ENCODE assay signal across 19 mouse cellular contexts in genomic region chr11:94444829-94445228, GRCm38 (mm10). TPM values are rescaled to one million over a fixed set of nuclear protein-coding genes. Genes with fewer than 3 reads are reported as not detected.
DNase-seq lines count a peak whose midpoint lies in the region; ATAC-seq and TF ChIP-seq lines count a peak whose summit lies in the region.
"Had no signal": no experiment of that assay in that cellular context is flagged by ENCODE, and none has a peak within 500 bp of the region (broad histone marks: within the 10 kb centered on the region; RNA-seq: fewer than 3 reads in every experiment).

No protein-coding gene starts in this region.

- no peaks in the 10 kb centered on the region for H3K9me3 ChIP-seq in hindbrain, embryonic 11.5 days (ENCODE audit: control insufficient read depth, low read length)
- no peaks in the 10 kb centered on the region for H3K9me3 ChIP-seq in hindbrain, postnatal 0 days (ENCODE audit: low read length)
- H3K9me3 ChIP-seq in forebrain, embryonic 14.5 days (replicated peaks; ENCODE audit: control insufficient read depth, low read length), result no peaks in the 10 kb centered on the region
- H3K9me3 ChIP-seq: forebrain, embryonic 15.5 days; heart, embryonic 12.5 days; stomach, embryonic 15.5 days had no signal

- no peaks in the 10 kb centered on the region for H3K36me3 ChIP-seq in hindbrain, embryonic 11.5 days (ENCODE audit: control insufficient read depth, insufficient read depth, low read length)
- H3K36me3 ChIP-seq in hindbrain, postnatal 0 days (ENCODE audit: insufficient read depth, low read length), result no peaks in the 10 kb centered on the region; the same call in 1 of the 2 replicates
- H3K36me3 ChIP-seq in kidney, adult 2 months (ENCODE audit: control insufficient read depth, insufficient read depth, low read length), result no peaks in the 10 kb centered on the region
- H3K36me3 ChIP-seq in forebrain, embryonic 14.5 days (ENCODE audit: control insufficient read depth, insufficient read depth, low read length), result 0 out of 2 replicates have a peak, but pooled peaks cover 12% of the 10 kb centered on the region
- H3K36me3 ChIP-seq: forebrain, embryonic 15.5 days; heart, embryonic 12.5 days; stomach, embryonic 15.5 days had no signal

- TF ChIP-seq CTCF in hindbrain, postnatal 0 days (IDR thresholded peaks at IDR 0.05; ENCODE audit: low read depth), result no peak
- TF ChIP-seq CTCF in kidney, adult 2 months (conservative IDR thresholded peaks at IDR 0.05; ENCODE audit: insufficient read depth, insufficient read length, low read depth, low read length), result no peak

- H3K4me1 ChIP-seq in hindbrain, embryonic 11.5 days (replicated peaks; ENCODE audit: control insufficient read depth, insufficient read depth, low read length), result peaks cover 20% of the 10 kb centered on the region
- H3K4me1 ChIP-seq in hindbrain, postnatal 0 days (ENCODE audit: insufficient read depth, low read length), result peaks cover 29% of the 10 kb centered on the region; the same call in 1 of the 2 replicates
- peaks cover 2% of the 10 kb centered on the region; the same call in 1 of the 2 replicates for H3K4me1 ChIP-seq in kidney, adult 2 months (ENCODE audit: control insufficient read depth, insufficient read depth, low read length)
- H3K4me1 ChIP-seq in forebrain, embryonic 14.5 days (ENCODE audit: control insufficient read depth, insufficient read depth, low read length), result peaks cover 24% of the 10 kb centered on the region
- H3K4me1 ChIP-seq: stomach, embryonic 15.5 days had no signal

- no peaks in the 10 kb centered on the region for H3K27me3 ChIP-seq in hindbrain, embryonic 11.5 days (ENCODE audit: control insufficient read depth, insufficient read depth, low read length)
- H3K27me3 ChIP-seq in hindbrain, postnatal 0 days (ENCODE audit: insufficient read depth, low read length), result no peaks in the 10 kb centered on the region
- H3K27me3 ChIP-seq in kidney, adult 2 months (replicated peaks; ENCODE audit: control insufficient read depth, insufficient read depth, low read length), result no peaks in the 10 kb centered on the region
- H3K27me3 ChIP-seq in forebrain, embryonic 14.5 days (replicated peaks; ENCODE audit: control insufficient read depth, insufficient read depth, low read length), result no peaks in the 10 kb centered on the region
- H3K27me3 ChIP-seq: forebrain, embryonic 15.5 days; stomach, embryonic 15.5 days had no signal

- no peak for TF ChIP-seq POLR2A in kidney, adult 2 months (IDR thresholded peaks at IDR 0.05; ENCODE audit: low read depth, low read length)

- 58% methylated on average over 5 of the region's 5 CpGs for WGBS in hindbrain, embryonic 11.5 days
- WGBS in hindbrain, postnatal 0 days, result 39% methylated on average over 5 of the region's 5 CpGs
- 47% methylated on average over 5 of the region's 5 CpGs for WGBS in kidney, adult 2 months
- WGBS in forebrain, embryonic 14.5 days, result 57% methylated on average over 5 of the region's 5 CpGs

- H3K27ac ChIP-seq in hindbrain, embryonic 11.5 days (ENCODE audit: low read depth, low read length), result 0 out of 2 replicates have a peak overlapping the region, but pooled peaks have one; percentile 56
- H3K27ac ChIP-seq in hindbrain, postnatal 0 days, result no peak overlapping the region
- no peak overlapping the region for H3K27ac ChIP-seq in kidney, adult 2 months (ENCODE audit: insufficient read depth, low read depth, low read length)
- H3K27ac ChIP-seq in forebrain, embryonic 14.5 days (ENCODE audit: low read depth, low read length), result no peak overlapping the region
- H3K27ac ChIP-seq: forebrain, embryonic 15.5 days; stomach, embryonic 15.5 days had no signal

- no peak overlapping the region for H3K4me2 ChIP-seq in hindbrain, embryonic 11.5 days (replicated peaks; ENCODE audit: low read depth, low read length)
- no peak overlapping the region for H3K4me2 ChIP-seq in hindbrain, postnatal 0 days (ENCODE audit: low read depth, low read length)
- H3K4me2 ChIP-seq in forebrain, embryonic 14.5 days (ENCODE audit: low read length), result no peak overlapping the region
- H3K4me2 ChIP-seq: forebrain, embryonic 15.5 days; heart, embryonic 12.5 days; stomach, embryonic 15.5 days had no signal

- H3K9ac ChIP-seq in hindbrain, embryonic 11.5 days (ENCODE audit: low read depth, low read length), result no peak overlapping the region
- no peak overlapping the region for H3K9ac ChIP-seq in hindbrain, postnatal 0 days (replicated peaks; ENCODE audit: low read length)
- H3K9ac ChIP-seq in forebrain, embryonic 14.5 days (ENCODE audit: low read length), result no peak overlapping the region
- H3K9ac ChIP-seq: forebrain, embryonic 15.5 days; heart, embryonic 12.5 days; stomach, embryonic 15.5 days had no signal

- ATAC-seq in hindbrain, embryonic 11.5 days (ENCODE audit: low FRiP score), result no peak
- ATAC-seq in hindbrain, postnatal 0 days, result no peak
- ATAC-seq in forebrain, embryonic 14.5 days, result no peak
- ATAC-seq: forebrain, embryonic 15.5 days had no signal

- no peak overlapping the region for H3K4me3 ChIP-seq in hindbrain, embryonic 11.5 days (ENCODE audit: low read depth, low read length)
- no peak overlapping the region for H3K4me3 ChIP-seq in hindbrain, postnatal 0 days (ENCODE audit: low read length)
- no peak overlapping the region for H3K4me3 ChIP-seq in kidney, adult 2 months (ENCODE audit: insufficient read depth, low read depth, low read length)
- no peak overlapping the region for H3K4me3 ChIP-seq in forebrain, embryonic 14.5 days (ENCODE audit: low read depth, low read length)
- H3K4me3 ChIP-seq: erythroblast, embryonic 14.5 days; forebrain, embryonic 15.5 days; heart, embryonic 12.5 days; stomach, embryonic 15.5 days had no signal

- DNase-seq in hindbrain, embryonic 11.5 days (ENCODE audit: low spot score), result no peak
- DNase-seq in hindbrain, postnatal 0 days (ENCODE audit: low spot score), result no peak
- peak; percentile 21 for DNase-seq in adipocyte (ENCODE audit: low spot score)
- peak; percentile 63 for DNase-seq in kidney, adult 2 months
- peak; percentile 48 for DNase-seq in kidney, postnatal 14 days
- DNase-seq in spleen, adult 18-20 months, result no peak
- DNase-seq in Muller cell, postnatal 12 days (ENCODE audit: inconsistent ontology term), result no peak
- DNase-seq in forebrain, embryonic 14.5 days (ENCODE audit: low spot score), result no peak
- DNase-seq: embryo, embryonic 11 days; heart, postnatal 36 days; lung, adult 18-20 months; thymus, adult 2 months had no signal

RNA-seq across cellular contexts. Expression of gene Cacna1g, which starts 29.2 kb away (rescaled TPM):
- 10.9 and 19.3 TPM in 2 replicates for polyA plus RNA-seq in hindbrain, embryonic 11.5 days (2014; fragmentation: Nextera tagmentation; extraction: Ambion mirVana)
- 87.7 and 90.3 TPM in 2 replicates for total RNA-seq in hindbrain, postnatal 0 days (2014; rRNA removed)
- 10.0 and 10.4 TPM in 2 replicates for polyA plus RNA-seq in hindbrain, postnatal 0 days (2015; fragmentation: Nextera tagmentation; extraction: Ambion mirVana)
- 7.6 and 10.2 TPM in 2 replicates for polyA plus RNA-seq in kidney, adult 2 months (2012; rRNA removed)
- 7.0 and 7.1 TPM in 2 replicates for polyA plus RNA-seq in forebrain, embryonic 14.5 days (2014; fragmentation: Nextera tagmentation; extraction: Ambion mirVana)

RNA-seq across cellular contexts. Expression of gene Spata20, which starts 41.1 kb away (rescaled TPM):
- not detected in 2 replicates for polyA plus RNA-seq in hindbrain, embryonic 11.5 days (2014; fragmentation: Nextera tagmentation; extraction: Ambion mirVana)
- total RNA-seq in hindbrain, postnatal 0 days (2014; rRNA removed), result 1.5 and 11.8 TPM in 2 replicates
- polyA plus RNA-seq in hindbrain, postnatal 0 days (2015; fragmentation: Nextera tagmentation; extraction: Ambion mirVana), result 1.0 and 1.6 TPM in 2 replicates
- 1.1 TPM in 2 replicates for polyA plus RNA-seq in kidney, adult 2 months (2012; rRNA removed)
- polyA plus RNA-seq in forebrain, embryonic 14.5 days (2014; fragmentation: Nextera tagmentation; extraction: Ambion mirVana), result 0.43 and 0.67 TPM in 2 replicates
- total RNA-seq: liver, adult 2 months; megakaryocyte-erythroid progenitor cell, adult 5-6 weeks had no signal
- polyA plus RNA-seq: erythroblast, embryonic 14.5 days; heart, embryonic 12.5 days; liver, adult 2 months; spleen, adult 2 months had no signal

RNA-seq across cellular contexts. Expression of gene Abcc3, which starts 52.0 kb away (rescaled TPM):
- polyA plus RNA-seq in hindbrain, embryonic 11.5 days (2014; fragmentation: Nextera tagmentation; extraction: Ambion mirVana), result 0.57 and 0.94 TPM in 2 replicates
- 4.5 and 4.7 TPM in 2 replicates for total RNA-seq in hindbrain, postnatal 0 days (2014; rRNA removed)
- polyA plus RNA-seq in hindbrain, postnatal 0 days (2015; fragmentation: Nextera tagmentation; extraction: Ambion mirVana), result 1.0 and 1.8 TPM in 2 replicates
- polyA plus RNA-seq in kidney, adult 2 months (2012; rRNA removed), result 43.8 and 51.7 TPM in 2 replicates
- polyA plus RNA-seq in forebrain, embryonic 14.5 days (2014; fragmentation: Nextera tagmentation; extraction: Ambion mirVana), result 0.27 and 1.7 TPM in 2 replicates
- total RNA-seq: megakaryocyte-erythroid progenitor cell, adult 5-6 weeks had no signal

RNA-seq across cellular contexts. Expression of gene Epn3, which starts 54.9 kb away (rescaled TPM):
- 0.80 and 1.3 TPM in 2 replicates for polyA plus RNA-seq in hindbrain, embryonic 11.5 days (2014; fragmentation: Nextera tagmentation; extraction: Ambion mirVana)
- total RNA-seq in hindbrain, postnatal 0 days (2014; rRNA removed), result 2.7 and 6.2 TPM in 2 replicates
- polyA plus RNA-seq in hindbrain, postnatal 0 days (2015; fragmentation: Nextera tagmentation; extraction: Ambion mirVana), result 3.6 and 3.7 TPM in 2 replicates
- polyA plus RNA-seq in kidney, adult 2 months (2012; rRNA removed), result 35.6 and 36.4 TPM in 2 replicates
- 0.30 and 0.41 TPM in 2 replicates for polyA plus RNA-seq in forebrain, embryonic 14.5 days (2014; fragmentation: Nextera tagmentation; extraction: Ambion mirVana)
- total RNA-seq: liver, adult 2 months; megakaryocyte-erythroid progenitor cell, adult 5-6 weeks had no signal
- polyA plus RNA-seq: erythroblast, embryonic 14.5 days had no signal

Comparison
In these comparisons a context has a peak if more than half of its experiments do, and no peak if none do; other contexts are left out.
1. DNase-seq: peak in adipocyte (single experiment), kidney, adult 2 months (single experiment) and kidney, postnatal 14 days (single experiment); none in hindbrain, embryonic 11.5 days (single experiment), hindbrain, postnatal 0 days (single experiment), spleen, adult 18-20 months (0 of 2), Muller cell, postnatal 12 days (single experiment) and forebrain, embryonic 14.5 days (single experiment).
2. RNA of gene Abcc3, which starts 52.0 kb away (polyA plus RNA-seq): 43.8 to 51.7 TPM in kidney, adult 2 months; 1.0 to 1.8 TPM in hindbrain, postnatal 0 days, 0.57 to 0.94 TPM in hindbrain, embryonic 11.5 days and 0.27 to 1.7 TPM in forebrain, embryonic 14.5 days; every median in the first group is over 10 times any median in the second.